Mouse (Mus musculus) CH12F3 (cell line): ENCODE data around the gene Izumo4.

ENCODE experiments used
- in situ Hi-C: fragments of 300-500 bp; cut with MboI; formaldehyde crosslinking; loops from 2 replicates; pipeline ENCODE4 v1.14.3; 2020; ENCODE audit warnings: low sequenced_read_pairs

The Izumo4 gene

GRCm38 (mm10) chr10:80701721-80702535 lies at the start of gene Izumo4, which contains the start of gene Mob3a:
Izumo4 (plus strand) TSS chr10:80702184.
Mob3a (minus strand) TSS chr10:80701977.
- in situ Hi-C loops, result no loop called here

- in situ Hi-C loops, result no loop called here
Observed at GRCm38 (mm10) chr10:80653156-80653720, 48.7 kb upstream of the Izumo4 start.

- in situ Hi-C loops, result no loop called here
Observed at GRCm38 (mm10) chr10:80654866-80655265, 47.1 kb upstream of the Izumo4 start.

- in situ Hi-C loops, result no loop called here
Observed at GRCm38 (mm10) chr10:80655406-80656129, 46.4 kb upstream of the Izumo4 start.

- in situ Hi-C loops, result no loop called here
Observed at GRCm38 (mm10) chr10:80656130-80656862, 45.7 kb upstream of the Izumo4 start.

GRCm38 (mm10) chr10:80656863-80657623 lies 44.9 kb upstream of the Izumo4 start, which contains the start of gene Btbd2:
Btbd2 (minus strand) TSS chr10:80657071.
- in situ Hi-C loops, result no loop called here

- in situ Hi-C loops, result no loop called here
Observed at GRCm38 (mm10) chr10:80658194-80658840, 43.7 kb upstream of the Izumo4 start.

- in situ Hi-C loops, result no loop called here
Observed at GRCm38 (mm10) chr10:80658841-80659202, 43.2 kb upstream of the Izumo4 start.

- in situ Hi-C loops, result no loop called here
Observed at GRCm38 (mm10) chr10:80659213-80659612, 42.8 kb upstream of the Izumo4 start.

- in situ Hi-C loops, result no loop called here
Observed at GRCm38 (mm10) chr10:80661149-80661548, 40.8 kb upstream of the Izumo4 start.

GRCm38 (mm10) chr10:80663485-80664196 lies 38.3 kb upstream of the Izumo4 start:
- in situ Hi-C loops, result no loop called here

GRCm38 (mm10) chr10:80664197-80665015 lies 37.6 kb upstream of the Izumo4 start:
- in situ Hi-C loops, result no loop called here

- in situ Hi-C loops, result no loop called here
Observed at GRCm38 (mm10) chr10:80665016-80665380, 37.0 kb upstream of the Izumo4 start.

GRCm38 (mm10) chr10:80665459-80665858 lies 36.5 kb upstream of the Izumo4 start:
- in situ Hi-C loops, result no loop called here

- in situ Hi-C loops, result no loop called here
Observed at GRCm38 (mm10) chr10:80665981-80666733, 35.8 kb upstream of the Izumo4 start.

GRCm38 (mm10) chr10:80666837-80667412 lies 35.1 kb upstream of the Izumo4 start:
- in situ Hi-C loops, result no loop called here

- in situ Hi-C loops, result no loop called here
Observed at GRCm38 (mm10) chr10:80668614-80669013, 33.4 kb upstream of the Izumo4 start.
